Mouse (Mus musculus): Measurements from ENCODE around the gene 4933417A18Rik. TPM values are rescaled to one million over a fixed set of nuclear protein-coding genes. Genes with fewer than 3 reads are reported as not detected.
"Not testable (repeated sequence)": the region's sequence is repeated elsewhere in the genome, so short reads cannot be mapped to it uniquely, and the experiment has no call there.

Gene 4933417A18Rik
- total RNA-seq (2021), result not detected
- long read RNA-seq, experiment 1, result 0 reads
- long read RNA-seq, experiment 2, result 0 reads

GRCm38 (mm10) chr13:34924210-34924609 lies at the start of gene 4933417A18Rik, which contains the start of gene Fam217a:
Gene 4933417A18Rik, plus strand, starts transcription at chr13:34924409.
Gene Fam217a, minus strand, starts transcription at chr13:34924310.
- intact Hi-C loops (cut with DNase I), result no loop called here
- no peak for DNase-seq (ENCODE audit: low spot score in 2 of 2)

DNA sequence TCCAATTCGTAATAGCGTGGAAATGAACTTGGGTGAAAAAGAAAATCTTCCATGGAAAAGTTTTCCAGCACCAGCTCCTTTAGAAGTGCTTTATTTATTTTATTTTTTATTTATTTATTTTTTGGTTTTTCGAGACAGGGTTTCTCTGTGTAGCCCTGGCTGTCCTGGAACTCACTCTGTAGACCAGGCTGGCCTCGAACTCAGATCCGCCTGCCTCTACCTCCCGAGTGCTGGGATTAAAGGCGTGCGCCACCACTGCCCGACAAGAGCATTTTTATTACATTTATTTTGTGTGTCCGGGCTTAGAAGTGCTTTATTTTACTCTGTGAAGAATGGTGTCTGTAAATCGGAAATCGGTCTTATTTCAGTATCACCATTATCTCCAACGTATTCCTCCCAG lies 49.5 kb upstream of the 4933417A18Rik start:
- peak in 1 of 2 experiments; percentile 7 for DNase-seq (ENCODE audit: low spot score in 2 of 2)
- intact Hi-C loops (cut with DNase I), result loop anchor here (10.0 kb wide), 1 partner anchor 530 kb away; the partner anchor contains the start of gene Slc22a23

- intact Hi-C loops (cut with DNase I), result loop anchor here (10.0 kb wide), 1 partner anchor 530 kb away; the partner anchor contains the start of gene Slc22a23
- peak; percentile 91 to 96 for DNase-seq (ENCODE audit: low spot score in 2 of 2)
Measured at GRCm38 (mm10) chr13:34875166-34875710, 49.0 kb upstream of the 4933417A18Rik start, which contains the start of gene Prpf4b. Gene Prpf4b, plus strand, starts transcription at chr13:34875302.

DNA sequence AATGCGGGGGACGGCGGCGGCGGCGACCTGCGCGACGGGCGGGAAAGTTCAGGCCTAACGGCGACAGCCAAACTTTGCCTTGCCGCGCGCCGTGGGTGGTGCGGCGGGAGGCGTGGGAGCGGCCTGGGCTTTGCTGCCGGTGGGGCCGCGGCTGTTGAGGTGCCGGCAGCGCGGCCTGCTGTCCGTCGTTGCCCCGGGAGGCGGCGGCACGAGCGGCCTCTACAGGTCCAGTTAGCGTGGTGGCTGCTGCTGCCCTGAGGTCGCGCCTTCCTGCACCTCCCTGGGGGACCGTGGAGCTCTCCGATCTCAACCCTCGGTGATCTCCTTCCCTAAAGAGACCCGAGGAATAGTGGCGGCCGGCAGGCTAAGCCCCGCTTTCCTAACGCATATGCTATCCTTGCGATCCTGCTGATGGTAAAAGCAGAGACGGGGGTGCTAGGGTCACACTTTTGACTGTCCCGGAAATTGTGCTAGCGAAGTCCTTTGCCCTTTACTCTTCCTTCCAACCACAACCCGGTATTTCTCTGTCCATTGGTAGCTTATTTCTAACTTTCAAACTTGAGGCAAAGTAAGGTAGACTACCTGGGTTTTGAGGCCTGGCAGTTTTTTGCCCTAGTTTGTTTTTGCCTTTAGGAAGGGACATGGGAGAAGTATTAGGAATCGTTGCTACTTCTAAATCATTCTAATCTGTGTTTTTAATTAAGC lies 48.3 kb upstream of the 4933417A18Rik start:
- intact Hi-C loops (cut with DNase I), result loop anchor here (10.0 kb wide), 1 partner anchor 531 kb away; the partner anchor contains the start of gene Slc22a23
- DNase-seq (ENCODE audit: low spot score in 2 of 2), result peak in 1 of 2 experiments; percentile 45

- intact Hi-C loops (cut with DNase I), result loop anchor here (10.0 kb wide), 1 partner anchor 532 kb away; the partner anchor contains the start of gene Slc22a23
- DNase-seq (ENCODE audit: low spot score in 2 of 2), result no peak
Measured at GRCm38 (mm10) chr13:34876481-34876880, 47.7 kb upstream of the 4933417A18Rik start.

DNA sequence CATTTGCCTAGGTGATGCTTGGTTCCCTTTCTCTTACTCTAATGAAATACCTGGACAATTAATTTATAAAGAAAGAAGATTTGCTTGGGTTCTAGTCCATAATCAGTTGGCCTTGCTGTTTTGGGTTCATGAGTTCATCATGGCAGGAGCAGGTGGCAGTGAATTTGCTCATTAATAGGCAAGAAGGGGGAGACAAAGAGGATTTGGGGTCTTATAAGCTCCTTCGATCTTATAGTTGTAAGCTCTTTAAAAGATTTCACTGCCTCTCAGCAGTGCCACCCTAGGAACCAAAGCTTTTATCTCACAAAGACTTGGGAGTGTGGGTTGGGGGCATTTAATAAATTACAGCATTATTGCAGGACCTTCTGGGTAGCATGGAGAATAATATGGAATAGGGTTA lies 31.3 kb upstream of the 4933417A18Rik start:
- intact Hi-C loops (cut with DNase I), result no loop called here

DNA sequence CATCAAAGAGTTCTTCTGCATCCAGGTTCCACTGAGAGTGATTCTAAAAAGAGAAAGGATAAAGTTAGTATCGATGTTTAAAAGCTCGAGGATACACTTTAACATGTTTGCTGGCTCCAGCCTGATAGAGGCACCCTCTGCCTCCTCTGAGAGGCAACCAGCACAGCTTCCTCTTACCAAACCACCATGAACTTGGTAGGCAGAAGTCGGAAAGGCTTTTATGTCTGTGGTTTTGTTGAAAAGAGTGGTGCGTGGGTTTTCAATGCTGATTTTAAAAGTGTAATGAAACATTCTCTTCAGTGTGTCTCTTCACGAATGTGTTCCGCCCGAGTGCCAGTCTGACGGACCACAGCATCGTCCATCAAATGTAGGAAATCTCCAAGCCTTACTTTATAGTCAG lies 9.6 kb upstream of the 4933417A18Rik start:
- intact Hi-C loops (cut with DNase I), result no loop called here
- DNase-seq (ENCODE audit: low spot score in 2 of 2), result no peak

More for the DNA sequence above, 31.3 kb upstream of the 4933417A18Rik start:
- no peak for DNase-seq (ENCODE audit: low spot score in 2 of 2)

DNA sequence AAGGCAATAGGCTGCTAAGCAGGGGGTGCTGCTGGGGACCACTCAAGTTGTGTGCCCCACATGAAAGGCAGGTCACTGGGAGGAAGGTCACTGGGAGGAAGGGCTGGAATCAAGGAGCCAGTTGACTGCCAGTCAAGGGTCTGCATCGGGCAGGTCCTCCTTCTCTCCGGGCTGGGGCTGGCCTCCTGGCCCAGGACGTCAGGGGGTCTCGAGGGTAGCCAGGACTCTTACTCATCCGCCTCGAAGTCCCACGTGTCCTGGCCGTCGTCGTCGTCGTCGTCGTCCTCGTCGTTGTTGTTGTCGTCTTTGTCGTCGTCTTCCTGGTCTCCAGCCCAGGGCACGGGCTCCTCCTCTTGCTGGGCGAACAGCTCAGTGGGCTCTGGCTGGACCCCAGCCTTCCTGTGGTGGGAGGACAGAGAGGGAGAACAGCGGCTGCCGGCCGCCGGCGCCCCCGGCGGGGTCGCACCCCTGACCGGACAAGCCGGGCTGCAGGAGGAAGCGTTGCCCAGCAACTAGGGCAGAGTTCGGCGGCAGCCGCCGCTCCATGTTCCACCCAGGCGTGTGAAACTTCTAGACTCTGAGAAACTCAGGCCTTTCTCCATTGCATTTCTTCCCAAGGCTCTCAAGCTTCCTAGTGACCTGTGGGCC lies 7.6 kb upstream of the 4933417A18Rik start:
- intact Hi-C loops (cut with DNase I), result no loop called here
- DNase-seq (ENCODE audit: low spot score in 2 of 2), result no peak

- DNase-seq (ENCODE audit: low spot score in 2 of 2), result peak; percentile 23 to 59
- intact Hi-C loops (cut with DNase I), result no loop called here
Measured at GRCm38 (mm10) chr13:34934931-34935644, 10.9 kb downstream of the 4933417A18Rik start.

GRCm38 (mm10) chr13:34942370-34942769 lies 18.2 kb downstream of the 4933417A18Rik start:
- intact Hi-C loops (cut with DNase I), result no loop called here
- no peak for DNase-seq (ENCODE audit: low spot score in 2 of 2)

DNA sequence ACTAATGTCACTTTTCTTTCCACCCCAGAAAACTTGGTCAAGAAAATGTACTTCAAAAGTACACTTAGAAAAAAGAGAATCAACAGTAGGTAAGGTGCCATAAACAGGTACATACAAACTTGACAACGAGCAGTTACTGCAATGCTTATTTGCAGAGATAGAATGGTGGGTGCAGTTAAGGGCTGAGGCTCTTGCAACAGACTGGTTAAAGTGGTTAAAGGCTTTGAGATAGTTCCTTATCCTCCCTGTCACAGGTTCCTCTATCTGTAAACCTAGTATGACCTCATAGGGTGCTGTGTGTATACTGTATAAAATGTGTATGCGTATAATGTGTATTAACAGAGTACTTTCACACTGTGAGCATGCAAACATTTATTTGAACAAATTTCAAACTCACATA lies 27.2 kb downstream of the 4933417A18Rik start:
- DNase-seq (ENCODE audit: low spot score in 2 of 2); intact Hi-C loops (cut with DNase I): not testable (repeated sequence)

- DNase-seq (ENCODE audit: low spot score in 2 of 2), result no peak
- intact Hi-C loops (cut with DNase I), result no loop called here
Measured at GRCm38 (mm10) chr13:34956901-34957300, 32.7 kb downstream of the 4933417A18Rik start.

DNA sequence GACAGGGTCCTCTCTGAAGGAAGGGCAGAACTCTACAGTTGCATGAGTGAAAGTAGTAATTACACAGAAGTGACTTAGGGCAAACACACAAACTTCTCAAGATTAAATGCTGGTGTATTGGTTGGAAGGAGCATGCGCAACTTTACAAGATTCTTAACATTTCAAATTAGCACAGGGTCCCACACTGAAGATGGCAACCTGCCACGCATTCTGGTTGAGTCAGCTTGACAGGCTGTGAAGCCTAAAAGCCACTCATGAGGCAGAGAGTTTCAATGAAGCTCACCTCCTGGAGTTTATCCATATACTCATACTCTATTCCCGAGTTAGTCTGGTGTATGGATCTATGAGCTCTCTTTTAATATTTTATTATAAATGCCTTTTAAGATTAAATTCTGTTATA lies 33.9 kb downstream of the 4933417A18Rik start:
- DNase-seq (ENCODE audit: low spot score in 2 of 2); intact Hi-C loops (cut with DNase I): not testable (repeated sequence)

GRCm38 (mm10) chr13:34960996-34961770 lies 37.0 kb downstream of the 4933417A18Rik start:
- intact Hi-C loops (cut with DNase I), result no loop called here
- no peak for DNase-seq (ENCODE audit: low spot score in 2 of 2)

GRCm38 (mm10) chr13:34963511-34964397 lies 39.5 kb downstream of the 4933417A18Rik start, which contains the start of gene Eci3:
Gene Eci3, minus strand, starts transcription at chr13:34963810.
- DNase-seq (ENCODE audit: low spot score in 2 of 2), result peak in 1 of 2 experiments; percentile 3
- intact Hi-C loops (cut with DNase I), result no loop called here

DNA sequence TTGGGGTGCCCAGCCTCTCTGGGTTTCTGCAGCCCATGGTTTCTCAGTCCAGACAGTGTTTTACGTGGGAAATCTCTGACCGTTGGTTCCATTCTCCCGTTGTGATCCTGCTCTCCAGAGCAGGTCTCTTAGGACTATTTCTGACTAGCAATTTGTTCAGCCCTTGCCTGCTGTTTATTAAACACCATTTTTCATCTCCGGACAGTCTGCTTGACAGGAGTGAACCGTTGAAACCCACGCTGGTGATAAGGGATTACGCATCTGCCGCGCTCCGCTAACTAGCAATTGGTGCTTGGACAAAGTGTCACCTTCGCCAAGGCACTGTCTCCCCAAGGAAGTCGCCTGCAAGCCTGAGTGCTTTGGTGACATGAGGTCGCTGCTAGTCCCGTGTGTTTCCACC lies 40.2 kb downstream of the 4933417A18Rik start:
- intact Hi-C loops (cut with DNase I), result no loop called here
- no peak for DNase-seq (ENCODE audit: low spot score in 2 of 2)

GRCm38 (mm10) chr13:34964866-34965265 lies 40.7 kb downstream of the 4933417A18Rik start:
- no peak for DNase-seq (ENCODE audit: low spot score in 2 of 2)
- intact Hi-C loops (cut with DNase I), result no loop called here

DNA sequence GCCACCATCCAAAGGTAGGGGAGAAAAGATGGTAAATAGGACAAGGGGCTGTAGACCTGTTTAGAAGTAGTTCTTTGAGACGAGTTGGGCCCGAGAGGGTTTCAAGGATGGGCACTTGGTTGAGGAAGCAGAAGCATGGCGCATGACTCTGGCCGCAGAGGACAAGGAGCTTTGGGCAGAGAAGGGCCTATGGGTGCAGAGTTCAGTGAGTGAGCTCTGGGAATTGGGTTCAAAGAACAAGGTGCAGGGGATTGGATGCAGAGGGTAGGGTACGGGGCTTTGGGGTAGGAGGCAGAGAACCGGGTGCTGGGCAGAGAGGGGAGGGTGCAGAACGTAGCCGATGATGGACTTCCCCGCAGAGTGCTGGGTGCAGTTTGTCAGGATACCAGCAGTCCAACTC lies 41.4 kb downstream of the 4933417A18Rik start:
- DNase-seq (ENCODE audit: low spot score in 2 of 2); intact Hi-C loops (cut with DNase I): not testable (repeated sequence)
